In the genomic region with DNA sequence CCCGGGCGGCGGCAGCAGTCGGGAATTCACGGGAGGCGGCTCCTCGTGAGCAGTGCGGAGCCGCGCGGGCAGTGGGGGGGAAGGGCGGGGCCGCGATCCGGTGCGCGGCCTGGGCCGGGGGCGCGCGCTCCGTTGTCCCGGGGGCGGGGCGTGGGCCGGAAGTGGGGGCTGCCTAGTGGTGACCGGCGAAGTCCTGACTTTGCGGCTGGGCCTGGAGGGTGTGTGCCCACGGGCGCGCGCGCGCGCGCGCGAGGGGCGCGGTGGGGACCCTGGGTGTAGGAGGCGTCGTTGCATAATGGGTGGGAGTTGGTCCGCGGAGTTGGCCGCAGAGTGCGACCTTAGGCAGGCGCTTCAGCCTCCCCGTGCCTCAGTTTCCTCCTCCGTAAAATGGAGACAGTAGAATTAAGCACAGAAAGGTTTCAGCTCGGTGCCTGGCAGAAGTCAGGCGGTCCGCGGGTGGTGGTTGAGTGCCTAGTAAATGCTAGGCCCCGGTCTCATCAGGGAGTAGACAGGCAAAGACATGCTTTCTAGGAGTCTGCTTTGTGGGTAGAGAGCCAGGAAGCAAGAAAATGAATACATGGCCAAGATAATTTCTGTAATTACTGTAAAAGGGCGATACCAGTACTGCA, we compare ENCODE assay signal across 8 mouse cellular contexts. TPM values are rescaled to one million over a fixed set of nuclear protein-coding genes. Genes with fewer than 3 reads are reported as not detected.
A peak's percentile ranks its signal among the peaks of the same experiment; 100 is the strongest.
DNase-seq lines count a peak whose midpoint lies in the region; ATAC-seq lines count a peak whose summit lies in the region.

No protein-coding gene starts in this region.

- no peaks in the 10 kb centered on the region for H3K36me3 ChIP-seq in forebrain, embryonic 16.5 days (ENCODE audit: control insufficient read depth, insufficient read depth)

- peak overlapping the region; percentile 86 for H3K4me3 ChIP-seq in forebrain, embryonic 16.5 days (replicated peaks; ENCODE audit: low read length)

- peak overlapping the region; percentile 64 for H3K4me2 ChIP-seq in forebrain, embryonic 16.5 days (ENCODE audit: low read length)

- peak overlapping the region; percentile 95 for H3K27ac ChIP-seq in forebrain, embryonic 16.5 days (ENCODE audit: low read length)

- ATAC-seq in frontal cortex, adult (ENCODE audit: low TSS enrichment) = peak; percentile 42
- peak; percentile 81 for ATAC-seq in forebrain, embryonic 16.5 days
- ATAC-seq in megakaryocyte-erythroid progenitor cell, adult 5-6 weeks (replicated peaks; ENCODE audit: low FRiP score, low TSS enrichment, poor library complexity, severe bottlenecking) = peak; percentile 11; the same call in 1 of the 2 replicates

- H3K27me3 ChIP-seq in forebrain, embryonic 16.5 days (replicated peaks; ENCODE audit: control insufficient read depth, insufficient read depth, low read length) = no peaks in the 10 kb centered on the region

- no peaks in the 10 kb centered on the region for H3K9me3 ChIP-seq in forebrain, embryonic 16.5 days (ENCODE audit: control insufficient read depth, low read length)

- peaks cover 28% of the 10 kb centered on the region for H3K4me1 ChIP-seq in forebrain, embryonic 16.5 days (replicated peaks; ENCODE audit: control insufficient read depth, insufficient read depth, low read length)

- DNase-seq in frontal cortex, postnatal 10 days (ENCODE audit: low spot score in 2 of 2) = no peak
- peak; percentile 42 for DNase-seq in 3T3-L1 (ENCODE audit: low read depth, low spot score)
- peak; percentile 61 for DNase-seq in brain, adult 2 months (ENCODE audit: low read depth, low spot score)
- DNase-seq in layer of hippocampus, postnatal 14 days (ENCODE audit: low spot score in 2 of 2) = peak; percentile 35 to 42
- DNase-seq in thymus, postnatal 25 days = peak; percentile 84

- peak overlapping the region; percentile 76 for H3K9ac ChIP-seq in forebrain, embryonic 16.5 days (replicated peaks; ENCODE audit: low read depth, low read length)

- WGBS in forebrain, embryonic 16.5 days = under 1% methylated on average over 52 of the region's 56 CpGs

RNA-seq across cellular contexts. Expression of gene Mapre1, which starts 0.5 kb away (rescaled TPM):
- polyA plus RNA-seq in forebrain, embryonic 16.5 days (2015; fragmentation: Nextera tagmentation; extraction: Ambion mirVana) = 414 and 456 TPM in 2 replicates
- 100 to 1,000 TPM; 137 to 140 TPM for total RNA-seq in layer of hippocampus, postnatal 14 days (2021)
- total RNA-seq in megakaryocyte-erythroid progenitor cell, adult 5-6 weeks (2014; fragmentation: Nextera tagmentation) = 109 and 127 TPM in 2 replicates
- 243 and 279 TPM in 2 replicates for total RNA-seq in megakaryocyte-erythroid progenitor cell, adult 5-6 weeks (2017)

RNA-seq across cellular contexts. Expression of gene Efcab8, which starts 38.2 kb away (rescaled TPM):
- polyA plus RNA-seq in forebrain, embryonic 16.5 days (2015; fragmentation: Nextera tagmentation; extraction: Ambion mirVana) = 0.27 TPM in 1 of 2 replicates, not detected in the other
- under 1 TPM; 0.14 to 0.41 TPM for total RNA-seq in layer of hippocampus, postnatal 14 days (2021)
- total RNA-seq in megakaryocyte-erythroid progenitor cell, adult 5-6 weeks (2014; fragmentation: Nextera tagmentation) = 0.76 and 0.82 TPM in 2 replicates
- not detected in 2 replicates for total RNA-seq in megakaryocyte-erythroid progenitor cell, adult 5-6 weeks (2017)

RNA-seq across cellular contexts. Expression of gene Dnmt3c, which starts 45.1 kb away (rescaled TPM):
- not detected in 2 replicates for polyA plus RNA-seq in forebrain, embryonic 16.5 days (2015; fragmentation: Nextera tagmentation; extraction: Ambion mirVana)
- total RNA-seq in layer of hippocampus, postnatal 14 days (2021) = under 1 TPM in 1 of 2 experiments, not detected in 1; 0.14 TPM
- total RNA-seq in megakaryocyte-erythroid progenitor cell, adult 5-6 weeks (2014; fragmentation: Nextera tagmentation) = 1.4 and 1.5 TPM in 2 replicates
- 0.47 and 0.53 TPM in 2 replicates for total RNA-seq in megakaryocyte-erythroid progenitor cell, adult 5-6 weeks (2017)

Comparison
In these comparisons a context has a peak if more than half of its experiments do, and no peak if none do; other contexts are left out.
1. ATAC-seq: peak in every context shown above with its lines; median percentile 81 in forebrain, embryonic 16.5 days; 42 in frontal cortex, adult; 11 in megakaryocyte-erythroid progenitor cell, adult 5-6 weeks.
2. DNase-seq: peak in 3T3-L1 (single experiment), brain, adult 2 months (single experiment), layer of hippocampus, postnatal 14 days (2 of 2) and thymus, postnatal 25 days (single experiment); none in frontal cortex, postnatal 10 days (0 of 2).